Comparison of ENCODE assay signal across 25 mouse cellular contexts in the genomic region with DNA sequence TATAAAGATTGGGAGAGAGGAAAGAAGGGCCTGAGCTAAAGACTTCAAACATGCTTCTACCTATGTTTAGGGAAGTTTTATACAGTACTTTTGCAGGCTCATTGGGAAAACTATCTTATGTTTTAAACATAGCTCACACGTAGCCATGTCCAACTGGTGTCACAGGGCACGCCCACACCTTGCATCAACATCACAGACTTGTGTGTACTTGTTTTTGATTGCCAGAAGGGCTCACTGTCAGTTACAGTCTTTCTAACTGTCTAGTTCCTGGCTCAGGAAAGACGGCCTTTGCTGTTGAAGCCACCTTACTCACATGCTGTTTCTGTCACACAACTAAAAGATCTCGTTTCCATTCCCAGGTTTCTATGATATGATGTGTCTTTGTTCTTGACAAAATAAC. TPM values are rescaled to one million over a fixed set of nuclear protein-coding genes. Genes with fewer than 3 reads are reported as not detected.
"Had no signal": no experiment of that assay in that cellular context is flagged by ENCODE, and none has a peak within 500 bp of the region (broad histone marks: within the 10 kb centered on the region; RNA-seq: fewer than 3 reads in every experiment).

No protein-coding gene starts in this region.

- DNase-seq: retina, postnatal 1 day; right cerebral cortex, adult 18-20 months; right cerebral cortex, postnatal 14 days; right cerebral cortex, postnatal 25 days; right cerebral cortex, postnatal 4 days; spleen, adult 18-20 months; thymus, adult 18-20 months; thymus, adult 2 months; thymus, postnatal 14 days; thymus, postnatal 25 days; thymus, postnatal 36 days; thymus, postnatal 4 days had no signal

RNA-seq across cellular contexts. Expression of a gene that starts 2.0 kb away (rescaled TPM):
- polyA plus RNA-seq: neural tube, embryonic 13.5 days; neural tube, embryonic 14.5 days; neural tube, embryonic 15.5 days; small intestine, adult 2 months; spleen, adult 2 months; stomach, embryonic 14.5 days; stomach, embryonic 15.5 days; stomach, embryonic 16.5 days; stomach, postnatal 0 days; testis, adult 2 months; thymus, adult 2 months; thymus, postnatal 0 days; urinary bladder, adult 2 months had no signal

RNA-seq across cellular contexts. Expression of a gene that starts 30.1 kb away (rescaled TPM):
- total RNA-seq: neutrophil, adult 5-6 weeks had no signal
- polyA plus RNA-seq: spleen, adult 2 months had no signal
